Mouse (Mus musculus) gastrocnemius, adult 18-20 months (tissue): Measurements from ENCODE around the gene Gm10428. TPM values are rescaled to one million over a fixed set of nuclear protein-coding genes. Genes with fewer than 3 reads are reported as not detected.
"Not testable (repeated sequence)": the region's sequence is repeated elsewhere in the genome, so short reads cannot be mapped to it uniquely, and the experiment has no call there.

Source experiments
- DNase-seq: peaks from one replicate; pipeline ENCODE4 v3.0.0; 2021; ENCODE audit warnings: low spot score
- long read RNA-seq, 2 experiments: library from polyadenylated mRNA; stranded (forward); transcript quantifications; one replicate each; pipeline ENCODE4 v2.0.0; 2021
- total RNA-seq, 2 experiments: library from RNA; stranded (reverse); gene quantifications; 2 replicates each; pipeline ENCODE4 v1.2.3; 2021

Gm10428 gene
- total RNA-seq, result not detected
- long read RNA-seq, experiment 1, result 0 reads
- long read RNA-seq, experiment 2, result 0 reads

GRCm38 (mm10) chr11:62752780-62753179 lies at the start of gene Gm10428:
Gene Gm10428, plus strand, starts transcription at chr11:62753100.
- DNase-seq, result no peak

DNA sequence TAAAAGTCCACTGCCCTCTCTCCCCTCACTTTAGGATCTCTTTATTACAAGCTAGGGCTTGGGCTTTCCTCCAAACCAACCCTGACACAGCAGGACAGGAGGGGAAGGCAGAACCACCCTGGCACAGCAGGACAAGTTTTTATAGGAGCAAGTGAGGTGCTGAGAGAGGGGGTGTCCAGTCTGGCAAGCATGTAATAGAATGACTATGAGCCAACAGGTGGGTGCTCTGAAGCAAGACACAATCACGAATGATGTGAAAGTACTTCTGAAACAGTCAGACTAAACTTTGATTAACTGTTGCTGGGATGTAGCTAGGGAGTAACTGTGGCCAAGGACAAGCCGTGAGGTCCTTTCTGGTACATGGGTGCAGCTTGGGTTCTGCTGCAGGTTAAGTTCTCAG lies 46.8 kb upstream of the Gm10428 start:
- no peak for DNase-seq

DNA sequence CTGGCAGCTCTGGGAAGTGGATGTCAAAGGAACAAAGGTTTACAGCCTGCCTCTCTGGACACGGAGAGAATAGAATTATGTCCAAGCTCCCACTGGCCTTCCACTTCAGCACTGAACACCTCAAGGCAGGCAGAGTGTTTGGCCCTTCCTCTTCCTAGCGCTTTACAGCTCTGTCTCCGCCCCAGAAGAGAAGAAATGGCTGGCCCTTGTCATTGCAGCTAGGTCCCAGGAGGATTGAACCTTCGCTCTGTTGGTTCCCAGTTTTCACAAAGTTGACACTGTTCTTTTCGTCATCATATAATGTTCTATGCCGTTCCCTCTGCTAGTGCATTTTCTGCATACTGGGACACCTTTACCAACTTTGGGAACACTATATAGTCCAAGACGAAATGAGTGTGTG lies 44.6 kb upstream of the Gm10428 start:
- no peak for DNase-seq

- DNase-seq, result no peak
Observed at GRCm38 (mm10) chr11:62710657-62711056, 42.2 kb upstream of the Gm10428 start.

DNA sequence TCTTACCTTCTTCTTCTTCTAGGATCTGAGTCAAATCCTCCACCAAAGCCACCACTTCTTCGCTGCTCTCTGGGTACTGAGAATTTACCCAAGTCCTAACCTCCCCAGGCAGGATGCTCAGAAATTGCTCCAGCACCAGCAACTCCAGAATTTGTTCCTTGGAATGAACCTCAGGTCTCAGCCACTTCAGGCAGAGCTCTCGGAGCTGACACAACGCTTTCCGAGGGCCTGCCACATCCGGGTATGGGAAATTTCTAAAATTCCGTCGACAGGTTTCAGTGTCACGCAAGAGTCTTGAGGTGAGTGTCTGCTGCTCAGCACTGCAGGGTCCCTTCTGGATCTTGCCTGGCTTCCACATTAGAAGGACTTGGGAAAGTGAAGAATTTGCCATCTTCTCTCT lies 24.6 kb upstream of the Gm10428 start:
- DNase-seq, result no peak

DNA sequence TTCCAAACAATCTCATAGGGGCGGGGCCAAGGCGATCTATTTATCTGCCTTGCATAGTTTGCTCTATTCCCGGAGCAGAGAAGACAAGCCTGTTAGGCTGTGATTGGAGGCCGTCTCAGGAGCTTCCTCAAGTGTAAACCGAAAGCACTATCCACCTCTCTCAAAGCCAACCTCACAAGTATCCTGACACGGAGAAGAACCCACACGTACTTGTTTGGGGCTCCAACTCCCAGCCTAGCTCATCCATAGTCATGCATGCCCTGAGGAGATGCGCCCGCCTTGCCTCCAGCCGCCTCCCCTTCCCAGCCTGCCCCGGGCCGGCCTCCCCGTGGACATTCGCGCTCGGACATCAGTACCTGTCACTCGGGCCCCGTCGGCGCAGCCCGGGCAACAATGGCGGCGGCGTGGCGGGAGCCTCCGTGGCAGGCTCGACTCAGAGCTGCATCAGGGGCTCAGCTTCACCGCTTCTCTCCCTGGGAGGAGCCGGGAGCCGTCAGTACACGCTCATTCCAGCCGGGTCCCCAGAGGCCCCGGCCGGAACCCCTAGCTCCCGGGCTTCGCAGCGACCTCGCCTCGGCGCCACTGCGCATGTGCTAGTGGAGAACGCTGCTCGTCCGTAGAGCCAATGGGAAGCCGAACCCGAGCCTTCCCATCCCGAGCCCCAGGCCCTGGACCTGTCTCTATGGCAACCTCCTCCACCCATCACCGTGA lies 21.4 kb upstream of the Gm10428 start, which contains the start of gene Zfp287:
Zfp287 (minus strand) TSS at position 595 of the 711 bp plus-strand sequence.
- DNase-seq, result peak; percentile 79

DNA sequence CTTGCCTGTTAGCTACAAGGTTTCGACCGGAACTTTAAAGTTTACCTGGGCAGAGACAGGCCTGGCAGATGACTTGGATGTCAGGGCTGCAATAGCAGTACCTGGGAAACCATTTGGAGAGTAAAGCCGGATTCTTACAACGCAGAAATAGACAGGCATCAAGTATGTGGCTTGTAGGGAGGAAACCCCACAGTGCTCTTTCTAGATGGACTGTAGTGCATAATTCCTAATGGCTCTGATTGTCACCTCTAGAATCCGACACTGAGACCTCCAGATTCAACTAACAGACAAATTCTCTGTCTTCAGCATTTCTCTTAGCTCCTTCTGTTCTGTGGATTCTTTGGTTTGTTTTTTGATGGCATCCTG lies 20.9 kb upstream of the Gm10428 start:
- no peak for DNase-seq

DNA sequence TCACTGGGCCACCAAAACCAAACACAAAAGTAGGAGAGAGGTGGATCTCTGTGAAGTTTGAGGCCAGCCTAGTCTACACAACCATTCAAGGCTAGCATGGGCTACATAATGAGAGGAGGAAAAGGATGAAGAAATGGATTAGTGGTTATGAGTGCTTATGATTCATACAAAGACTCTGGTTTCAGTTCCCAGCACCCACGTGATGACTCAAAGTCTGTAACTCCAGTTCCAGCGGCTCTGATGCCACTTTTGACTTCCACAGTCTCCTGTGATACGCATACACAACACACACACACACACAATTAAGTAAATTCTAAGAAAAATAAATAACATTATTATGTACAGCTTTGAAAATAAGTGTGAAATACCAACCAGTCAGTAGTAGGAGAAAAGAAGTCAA lies 20.2 kb upstream of the Gm10428 start:
- DNase-seq, result no peak

DNA sequence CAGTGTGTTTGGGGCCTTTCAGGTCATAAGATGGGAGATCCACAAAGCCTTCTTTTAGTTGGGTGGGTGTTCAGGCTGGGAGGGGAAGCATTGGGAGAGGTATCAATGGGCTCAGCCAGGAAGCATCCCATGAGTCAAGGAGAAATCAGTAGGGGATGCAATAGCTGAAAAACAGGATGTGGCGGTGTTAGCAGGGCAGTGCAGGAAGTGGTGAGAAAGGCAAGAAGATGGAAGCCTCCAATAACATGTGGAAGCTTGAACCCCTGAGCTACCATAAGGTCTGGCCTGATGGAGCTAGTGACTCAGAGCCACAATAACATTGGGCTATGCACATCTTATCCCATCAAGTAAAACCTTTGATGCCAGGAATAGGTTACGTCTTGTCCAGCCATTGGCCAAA lies 11.7 kb upstream of the Gm10428 start:
- no peak for DNase-seq

DNA sequence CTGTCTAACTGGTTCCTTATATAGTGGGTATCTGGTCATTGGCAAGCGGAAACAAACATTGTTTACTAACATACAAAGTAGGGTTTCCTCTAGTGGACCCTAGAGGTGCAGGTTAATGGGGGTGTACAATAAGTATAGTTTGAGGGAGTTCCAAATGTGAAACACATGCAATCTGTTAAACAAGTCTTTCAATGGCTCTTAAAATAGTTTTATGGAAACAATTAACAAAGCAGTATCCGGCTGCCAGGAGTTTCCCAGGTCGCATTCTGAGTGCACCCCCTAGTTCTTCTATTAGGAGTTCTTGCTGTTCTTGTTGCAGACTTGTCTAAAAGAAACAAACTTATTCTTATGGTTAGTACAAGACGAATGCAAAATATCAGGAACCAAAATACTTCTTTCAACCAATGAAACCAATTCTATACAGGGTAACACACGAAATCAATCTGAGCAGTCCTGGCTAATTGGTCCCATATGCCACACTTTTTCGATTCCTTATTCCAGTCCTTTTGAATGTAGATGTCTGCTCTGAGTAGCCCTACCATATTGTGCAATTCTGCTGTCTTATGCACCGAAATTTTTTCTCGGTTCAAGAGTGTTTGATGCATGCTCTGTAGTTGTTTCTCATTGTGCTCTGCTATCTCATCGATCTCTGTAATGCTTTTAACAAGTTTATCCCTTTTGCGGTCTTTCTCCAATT lies 10.5 kb upstream of the Gm10428 start:
- no peak for DNase-seq

DNA sequence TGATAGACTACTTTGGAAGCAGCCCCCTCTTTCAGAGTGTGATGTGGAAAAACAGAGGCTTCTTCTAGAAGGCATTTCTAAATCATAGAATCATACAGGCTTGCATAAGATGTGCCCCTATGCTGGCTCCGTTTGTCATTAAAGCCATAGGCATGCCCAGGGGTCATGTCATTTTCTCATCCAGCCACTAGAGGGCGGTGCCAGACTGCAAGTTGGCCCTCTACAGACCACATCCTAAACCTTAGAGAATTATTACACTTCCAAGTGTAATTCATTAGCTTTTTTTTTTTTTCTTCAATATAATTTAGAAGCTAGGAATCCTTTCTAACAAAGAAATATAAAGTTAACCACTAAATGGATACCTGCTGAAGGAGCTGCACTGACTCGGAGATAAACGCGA lies 8.8 kb upstream of the Gm10428 start:
- DNase-seq, result peak; percentile 70

DNA sequence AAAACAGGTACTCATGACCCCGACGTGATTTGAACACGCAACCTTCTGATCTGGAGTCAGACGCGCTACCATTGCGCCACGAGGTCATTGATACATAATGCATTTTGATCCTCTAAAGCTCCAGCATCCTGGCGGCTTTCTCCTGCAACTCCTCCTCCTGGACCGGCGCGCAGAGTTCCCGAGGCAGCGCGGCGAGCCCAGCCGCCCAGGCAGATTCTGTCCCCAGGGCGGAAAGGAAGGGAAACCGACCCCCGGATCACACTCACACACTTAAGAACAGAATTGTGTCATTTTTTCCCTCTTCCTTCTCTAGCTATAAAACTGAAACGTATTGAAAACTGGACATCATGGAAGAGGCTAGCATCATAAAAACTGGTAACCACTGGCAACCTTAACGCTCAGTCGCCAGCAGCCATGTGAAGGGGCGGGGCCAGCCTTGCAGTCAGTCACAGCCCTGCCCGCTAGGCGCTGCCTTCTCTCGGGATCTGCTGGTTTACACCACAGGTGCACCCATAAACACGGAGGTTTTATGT lies 6.8 kb upstream of the Gm10428 start:
- DNase-seq, result peak; percentile 59

GRCm38 (mm10) chr11:62747227-62747626 lies 5.7 kb upstream of the Gm10428 start:
- no peak for DNase-seq

GRCm38 (mm10) chr11:62748062-62748461 lies 4.8 kb upstream of the Gm10428 start:
- DNase-seq, result no peak

DNA sequence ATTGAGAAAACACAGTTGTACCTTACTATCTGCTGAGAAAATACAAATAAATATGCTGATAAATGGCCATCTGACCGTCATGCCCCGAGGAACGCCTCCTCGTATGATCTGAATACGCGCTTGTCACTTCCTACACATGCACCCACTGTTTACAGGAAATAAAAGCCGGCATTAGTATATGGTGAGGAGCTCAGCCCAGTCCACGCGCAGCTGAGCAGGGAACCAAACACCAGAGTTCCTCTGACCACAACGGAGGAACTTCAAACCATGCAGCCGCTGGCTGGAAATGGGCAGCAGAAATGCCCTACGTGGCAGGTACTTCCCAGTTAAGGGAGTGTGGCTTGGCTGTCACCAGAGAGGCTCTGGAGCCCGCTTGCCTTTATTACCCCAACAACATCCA lies 3.5 kb upstream of the Gm10428 start:
- DNase-seq, result not testable (repeated sequence)

DNA sequence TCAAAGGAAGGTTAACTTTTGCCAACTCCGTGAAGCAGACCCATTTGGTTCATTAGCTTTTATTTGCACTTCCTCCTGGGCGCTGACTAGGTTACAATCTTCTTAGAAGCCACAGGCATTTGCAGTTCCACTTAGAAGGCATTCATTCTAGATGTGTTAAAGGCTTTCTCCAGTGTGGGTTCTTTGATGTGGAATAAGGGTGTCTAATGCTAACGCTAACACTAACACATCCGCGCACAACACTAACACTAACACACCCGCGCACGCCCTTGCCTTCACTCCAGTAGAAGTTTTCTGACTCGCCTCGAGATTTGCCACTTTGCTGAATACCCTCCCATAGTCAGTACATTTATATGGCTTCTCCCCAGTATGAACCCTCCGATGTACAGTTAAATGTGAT lies 709 bp upstream of the Gm10428 start:
- no peak for DNase-seq

GRCm38 (mm10) chr11:62756456-62757142 lies 3.7 kb downstream of the Gm10428 start:
- DNase-seq, result peak; percentile 97

DNA sequence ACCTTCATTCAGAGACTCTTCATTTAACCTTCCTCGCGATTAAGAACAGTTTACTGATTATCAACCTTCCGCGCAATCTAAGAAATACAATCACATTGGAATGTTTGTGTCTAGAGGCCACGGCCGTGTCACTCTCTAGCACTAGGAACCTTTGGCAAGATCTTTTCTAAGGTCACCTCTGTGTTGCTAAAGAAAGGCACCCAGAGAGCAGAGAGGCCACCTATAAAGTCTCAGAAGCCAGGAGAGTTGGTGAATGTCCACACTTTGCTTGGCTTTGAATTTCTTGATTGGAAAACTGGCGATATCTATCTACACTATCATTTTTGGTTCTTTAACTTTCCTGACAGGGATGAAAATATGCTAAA lies 4.2 kb downstream of the Gm10428 start:
- no peak for DNase-seq

DNA sequence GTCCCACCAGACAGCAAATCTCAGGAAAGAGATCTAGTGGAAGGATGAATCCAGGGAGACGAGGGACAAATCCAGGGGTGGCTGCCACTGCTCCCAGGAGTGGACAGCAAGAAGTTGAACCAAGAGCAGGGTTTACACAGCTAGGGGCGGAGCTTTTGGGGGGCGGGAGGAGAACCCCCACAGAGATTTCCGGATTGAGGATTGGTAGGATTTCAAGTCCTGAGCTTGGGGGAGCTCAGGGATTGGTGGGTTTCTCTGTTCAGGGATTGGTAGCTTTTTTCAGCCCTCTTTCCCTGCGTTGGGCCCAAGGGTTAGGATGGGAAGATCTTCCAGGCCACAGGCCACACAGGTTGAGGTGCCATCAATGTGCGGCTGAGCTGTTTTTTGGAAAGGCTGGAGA lies 5.0 kb downstream of the Gm10428 start:
- no peak for DNase-seq

DNA sequence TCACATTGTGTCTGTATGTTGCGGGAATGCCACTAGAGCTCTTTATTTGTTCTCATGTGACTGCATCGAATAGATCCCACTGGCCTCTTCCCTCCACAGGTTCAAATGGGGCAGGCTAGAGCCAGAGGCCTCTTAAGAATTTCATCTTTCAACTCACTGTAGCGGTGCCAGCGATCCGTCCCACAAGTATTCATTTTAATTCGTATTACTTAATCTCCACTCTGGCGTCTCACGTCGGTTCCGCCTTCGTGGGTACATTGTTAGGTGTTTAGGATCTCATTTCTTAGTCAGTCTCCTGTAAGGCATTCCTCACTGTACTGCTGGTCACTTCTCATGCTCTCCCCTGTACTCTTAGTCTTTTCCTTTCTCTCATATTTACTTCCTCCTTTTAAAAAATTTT lies 5.6 kb downstream of the Gm10428 start:
- DNase-seq, result no peak

- DNase-seq, result no peak
Observed at GRCm38 (mm10) chr11:62760755-62761457, 8.0 kb downstream of the Gm10428 start.

DNA sequence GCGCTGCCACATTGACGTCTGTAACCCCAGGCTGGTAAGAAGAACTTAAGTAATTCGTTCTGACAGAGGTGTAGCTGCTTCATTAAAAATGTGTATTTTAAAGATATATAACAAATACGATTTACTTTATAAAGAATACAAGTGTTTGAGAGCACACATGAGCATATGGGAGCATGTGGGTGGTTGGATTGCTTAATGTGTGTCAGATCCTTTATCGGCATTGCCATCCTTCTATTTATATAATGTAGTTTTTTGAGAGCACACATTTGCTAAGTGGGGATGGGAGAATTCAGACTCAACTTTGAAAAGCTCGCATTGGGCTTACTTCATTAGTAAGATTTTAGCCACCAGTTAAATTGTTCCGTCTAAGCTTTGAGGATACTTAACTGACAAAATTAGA lies 23.6 kb downstream of the Gm10428 start:
- no peak for DNase-seq
